Mouse (Mus musculus): ENCODE results near the gene S100a11.

Gene S100a11

DNA sequence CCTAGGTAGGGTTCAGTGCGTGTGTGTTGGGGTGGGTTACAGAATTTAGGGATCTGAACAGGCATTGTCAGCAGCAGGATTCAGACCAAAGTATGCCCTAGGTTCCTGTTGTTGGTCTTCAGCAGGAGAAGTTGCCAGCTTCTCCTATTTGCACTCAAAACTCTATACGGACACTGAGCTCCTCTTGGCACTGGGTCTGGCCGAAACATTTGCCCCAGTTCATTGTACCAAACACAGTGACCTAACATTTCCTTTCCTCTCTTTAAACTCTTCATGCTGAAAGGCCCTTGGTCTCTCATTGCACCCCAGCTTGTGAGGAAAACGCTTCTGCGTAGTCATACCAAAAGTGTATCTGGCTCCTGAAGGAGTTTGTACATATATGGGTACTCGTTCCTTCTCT is 39.7 kb downstream of the S100a11 start:
- DNase-seq (ENCODE audit: low read depth) = no peak

DNA sequence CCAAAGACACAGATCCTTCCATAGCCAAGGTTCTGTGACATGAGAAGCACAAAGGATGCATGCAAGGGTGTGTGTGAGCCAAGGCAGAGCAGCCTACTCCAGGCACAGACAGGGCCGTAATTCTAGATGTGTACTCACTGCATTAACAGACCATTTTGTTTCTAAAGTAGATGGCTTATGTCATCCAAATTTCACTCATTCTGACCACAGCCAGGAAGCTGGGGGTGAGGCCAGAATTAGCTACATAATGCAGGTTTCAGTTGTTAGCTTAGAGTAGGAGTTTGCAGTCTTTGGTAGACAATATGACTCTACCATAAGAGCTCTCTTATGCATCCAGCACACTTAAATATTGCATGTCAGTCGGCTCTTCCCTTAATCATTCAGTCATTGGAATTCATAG is 42.1 kb downstream of the S100a11 start:
- DNase-seq (ENCODE audit: low read depth) = peak; percentile 71

DNA sequence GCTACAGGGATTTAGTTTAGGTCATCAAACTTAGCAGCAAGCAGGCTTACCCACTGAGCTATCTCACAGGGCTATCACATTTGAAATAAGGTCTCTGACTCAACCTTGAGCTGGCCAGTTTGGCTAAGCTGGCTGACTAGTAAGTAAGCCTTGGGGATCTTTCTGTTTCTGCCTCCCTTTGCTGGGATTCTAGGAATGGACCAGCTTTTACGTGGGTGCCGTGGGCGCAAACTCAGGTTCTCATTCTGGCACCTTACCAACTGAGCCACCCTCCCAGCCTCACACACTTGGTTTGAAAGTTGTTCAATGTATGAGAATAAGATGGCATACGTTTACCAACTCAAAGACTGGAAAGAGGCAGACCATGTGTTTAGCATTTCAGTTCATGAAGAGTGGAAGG is 42.9 kb downstream of the S100a11 start:
- no peak for DNase-seq (ENCODE audit: low read depth)

DNA sequence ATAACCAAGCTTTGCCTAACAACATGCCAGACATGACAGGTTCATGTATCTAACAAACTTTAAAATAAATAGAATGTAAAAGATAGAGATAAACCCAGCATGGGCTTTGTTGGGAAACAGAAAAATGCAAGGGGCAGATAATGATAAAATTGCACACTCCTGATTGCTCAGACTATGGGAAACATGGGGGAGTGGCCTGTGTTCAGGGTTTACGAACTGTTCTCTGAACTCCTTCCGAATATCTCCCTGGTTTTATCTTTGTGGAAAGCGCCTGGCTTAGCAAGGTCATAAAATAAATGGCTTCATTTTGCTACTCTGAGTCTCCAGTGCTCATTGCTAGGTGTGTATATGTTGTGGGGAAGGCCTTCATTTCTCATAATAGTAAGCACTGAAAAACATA is 46.6 kb downstream of the S100a11 start:
- DNase-seq (ENCODE audit: low read depth) = no peak

DNA sequence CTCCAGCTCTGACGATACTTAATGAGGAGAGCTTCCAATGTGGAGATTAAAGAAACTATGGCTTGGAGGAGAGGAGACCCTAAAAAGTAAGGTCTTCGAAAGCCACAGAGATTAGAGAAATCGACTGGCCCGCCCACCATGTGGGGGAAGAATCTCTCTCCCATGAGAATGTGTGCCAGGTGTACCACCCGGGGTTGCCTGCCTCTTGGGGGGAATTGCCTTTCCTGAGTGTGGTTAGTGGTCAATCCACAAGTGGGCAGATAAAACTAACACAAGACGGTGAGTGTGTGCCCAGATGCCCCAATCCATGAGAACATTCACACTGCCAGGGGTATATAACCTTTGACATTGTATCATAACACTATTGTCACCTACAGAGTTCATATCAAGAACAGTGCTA is 47.4 kb downstream of the S100a11 start:
- no peak for DNase-seq (ENCODE audit: low read depth)

DNA sequence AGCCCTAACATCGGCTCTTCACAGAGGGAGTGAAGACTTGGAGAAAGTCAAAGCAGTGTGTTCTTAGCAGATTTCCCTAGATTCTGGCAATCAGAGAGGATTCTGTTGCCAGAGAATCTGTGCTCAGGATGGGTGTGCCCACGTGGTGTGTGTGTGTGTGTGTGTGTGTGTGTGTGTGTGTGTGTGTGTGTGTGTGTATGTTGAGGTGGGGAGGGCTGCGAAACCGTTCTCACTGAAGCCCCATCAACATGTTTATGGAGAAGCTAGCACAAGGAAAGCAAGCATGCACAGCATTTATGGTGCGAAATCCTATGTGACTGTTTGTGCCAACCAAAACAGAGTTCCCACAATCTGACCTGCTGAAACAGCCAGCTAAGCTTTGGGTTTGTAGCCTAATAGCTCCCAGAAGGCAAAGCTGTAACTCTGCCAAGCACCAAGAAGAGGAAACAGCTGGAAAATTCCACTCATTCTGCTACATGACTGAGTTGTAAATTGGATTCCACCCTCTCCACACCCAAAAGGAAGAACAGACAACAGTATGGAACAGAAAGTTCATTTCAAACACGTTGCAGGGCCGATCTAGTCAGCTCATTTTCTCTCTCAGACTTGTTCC is 48.2 kb downstream of the S100a11 start:
- no peak for DNase-seq (ENCODE audit: low read depth)

DNA sequence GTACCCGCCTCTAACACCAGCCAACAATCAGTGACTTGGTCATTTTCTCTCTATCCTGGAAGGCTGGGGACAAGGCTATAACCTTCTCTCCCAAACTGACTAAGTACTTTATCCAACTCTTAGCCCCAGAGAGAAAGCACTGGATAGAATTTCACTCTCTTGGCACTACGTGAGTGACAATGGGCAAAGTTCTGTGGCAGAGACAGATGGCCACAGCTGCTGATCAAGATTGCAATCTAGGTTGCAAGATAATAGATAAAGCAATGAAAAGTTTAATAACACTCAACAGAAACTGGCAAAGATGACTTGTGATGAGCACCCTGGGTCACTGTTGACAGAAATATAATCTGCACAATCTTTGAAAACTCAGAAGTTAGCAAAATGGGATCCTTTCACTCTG is 48.8 kb downstream of the S100a11 start:
- no peak for DNase-seq (ENCODE audit: low read depth)

DNA sequence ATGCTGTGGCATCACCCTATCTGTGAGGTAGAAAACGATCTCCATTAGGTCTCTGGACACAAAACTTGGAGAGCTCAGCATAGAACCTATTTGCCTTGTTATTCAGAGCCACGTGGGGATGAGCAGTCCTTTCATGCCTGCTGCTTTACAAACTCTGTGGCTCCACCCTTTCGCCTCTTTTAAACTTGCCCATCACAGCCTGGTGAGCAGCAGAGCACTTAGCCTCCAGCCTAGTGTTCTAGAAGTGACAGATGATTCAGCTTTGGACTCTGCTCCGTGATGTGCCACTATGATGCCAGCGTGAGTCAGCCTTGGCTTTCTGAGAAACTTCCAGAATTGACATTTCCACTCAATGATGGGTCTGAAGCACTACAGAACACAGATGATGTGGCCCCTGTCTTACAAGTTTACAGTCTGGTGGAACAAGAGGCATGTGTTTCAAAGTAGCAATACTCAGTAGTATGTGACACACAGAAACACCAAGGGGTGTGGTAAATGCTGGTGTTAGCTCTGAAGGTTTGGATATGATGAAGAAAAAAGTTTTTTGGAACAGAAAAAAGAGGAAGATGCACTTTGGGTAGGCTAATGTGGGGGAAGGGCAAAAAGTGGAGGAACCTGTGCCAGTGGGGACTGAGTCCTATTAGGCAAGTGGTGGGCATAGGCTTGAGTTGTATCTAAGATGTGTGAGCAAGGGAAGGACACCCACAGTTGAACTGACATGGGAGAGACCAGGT is 51.9 kb downstream of the S100a11 start:
- DNase-seq (ENCODE audit: low read depth) = no peak
